Mouse (Mus musculus) right cerebral cortex, postnatal 10 days (tissue): ENCODE measurements around the gene Tmem175.

Experiments used
- DNase-seq, 2 experiments: peaks; one replicate each; pipeline ENCODE4 v3.0.0; 2021; ENCODE audit warnings: low spot score in 2 of 2

Tmem175 gene

DNA sequence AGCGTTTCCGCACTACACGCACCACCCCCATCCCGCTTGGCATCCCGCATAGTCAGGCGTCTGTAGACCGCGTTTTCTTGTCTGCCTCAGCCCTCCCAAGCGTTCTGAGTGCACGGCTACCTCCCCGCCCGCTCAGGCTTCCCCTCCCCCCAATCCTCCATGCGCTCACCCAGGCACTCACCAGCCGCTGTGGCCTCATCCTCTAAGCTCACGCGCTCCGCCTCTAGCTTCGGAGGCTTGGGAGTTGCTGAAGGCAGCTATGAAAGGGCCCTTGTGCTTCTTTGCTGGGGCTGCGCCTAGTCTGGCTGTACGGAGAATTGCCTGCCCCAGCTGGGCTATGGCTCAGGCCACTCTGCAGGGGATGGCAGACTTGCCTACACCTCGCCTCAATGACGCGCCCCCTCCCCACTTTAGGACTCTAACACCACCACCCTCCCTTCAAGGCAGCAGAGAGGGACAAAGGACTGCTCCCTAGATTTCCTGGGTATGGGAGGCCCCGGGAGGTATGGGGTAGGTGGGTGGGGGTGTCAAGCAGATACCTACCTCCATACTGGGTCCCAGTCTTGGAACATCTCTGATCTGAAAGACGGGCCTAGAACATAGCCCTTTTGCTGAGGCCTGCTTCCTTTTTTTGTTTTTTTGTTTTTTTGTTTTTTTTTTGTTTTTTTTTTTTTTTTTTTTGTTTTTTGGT, 48.2 kb downstream of the Tmem175 start:
- DNase-seq: peak; percentile 91 to 93

GRCm38 (mm10) chr5:108678296-108678854, 48.8 kb downstream of the Tmem175 start:
- DNase-seq: no peak

- no peak for DNase-seq
Measured at GRCm38 (mm10) chr5:108679909-108680308, 50.3 kb downstream of the Tmem175 start.

DNA sequence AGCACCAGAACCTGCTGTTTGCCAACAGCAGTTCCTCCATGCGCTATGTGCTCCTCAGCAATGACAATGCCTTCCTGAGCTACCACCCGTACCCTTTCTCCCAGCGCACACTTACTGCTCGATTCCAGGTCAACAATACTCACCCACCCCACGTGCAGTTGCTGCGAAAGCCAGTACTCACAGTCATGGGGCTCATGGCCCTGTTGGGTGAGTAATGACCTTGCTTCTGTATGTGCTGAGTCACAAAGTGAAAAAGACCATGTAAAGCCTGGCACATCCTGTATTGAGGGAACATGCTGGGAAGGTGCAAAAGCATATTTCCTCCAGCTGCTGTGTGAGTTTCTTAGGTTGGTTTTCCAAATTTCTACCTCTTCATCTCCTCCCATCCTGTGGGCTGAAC, 51.3 kb downstream of the Tmem175 start:
- DNase-seq: no peak

DNA sequence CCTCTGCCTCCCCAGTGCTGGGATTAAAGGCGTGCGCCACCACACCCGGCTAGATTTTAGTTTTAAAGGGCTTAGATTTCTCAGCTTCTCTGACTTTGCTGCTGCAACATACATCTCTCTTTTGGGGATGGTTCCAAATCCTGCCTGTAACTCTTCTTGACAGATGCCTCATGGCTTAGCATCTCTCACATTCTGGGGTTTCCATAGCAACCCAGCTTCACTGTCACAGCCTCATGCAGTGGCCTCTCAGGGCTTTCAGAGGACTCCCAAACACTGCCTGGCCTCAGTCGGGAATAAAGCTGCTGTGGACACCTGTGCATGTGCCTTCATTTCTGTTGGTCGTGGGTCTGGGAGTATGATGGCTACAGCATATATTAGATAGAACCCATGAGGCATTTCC, 59.5 kb downstream of the Tmem175 start:
- peak in 1 of 2 experiments; percentile 69 for DNase-seq

DNA sequence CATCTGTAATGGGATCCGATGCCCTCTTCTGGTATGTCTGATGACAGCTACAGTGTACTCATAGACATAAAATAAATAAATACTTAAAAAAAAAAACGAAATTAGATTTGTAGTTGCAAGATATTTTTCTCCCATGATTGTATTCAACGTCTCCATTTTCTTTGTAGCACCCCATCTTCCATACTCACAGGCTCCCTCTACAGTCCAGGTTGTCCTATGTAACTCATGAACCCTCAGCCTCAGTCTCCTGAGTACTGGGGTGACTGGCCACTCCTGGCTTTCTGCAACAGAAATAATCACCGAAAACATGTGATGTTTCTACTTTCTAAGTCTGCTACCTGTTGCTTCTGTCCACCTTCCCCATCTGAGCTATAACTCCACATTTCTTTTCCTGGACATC, 61.6 kb downstream of the Tmem175 start:
- no peak for DNase-seq

GRCm38 (mm10) chr5:108692271-108692670, 62.7 kb downstream of the Tmem175 start, which contains the start of gene Fgfrl1:
TSS of gene Fgfrl1 (plus strand) at chr5:108692382.
- DNase-seq: peak in 1 of 2 experiments; percentile 43

DNA sequence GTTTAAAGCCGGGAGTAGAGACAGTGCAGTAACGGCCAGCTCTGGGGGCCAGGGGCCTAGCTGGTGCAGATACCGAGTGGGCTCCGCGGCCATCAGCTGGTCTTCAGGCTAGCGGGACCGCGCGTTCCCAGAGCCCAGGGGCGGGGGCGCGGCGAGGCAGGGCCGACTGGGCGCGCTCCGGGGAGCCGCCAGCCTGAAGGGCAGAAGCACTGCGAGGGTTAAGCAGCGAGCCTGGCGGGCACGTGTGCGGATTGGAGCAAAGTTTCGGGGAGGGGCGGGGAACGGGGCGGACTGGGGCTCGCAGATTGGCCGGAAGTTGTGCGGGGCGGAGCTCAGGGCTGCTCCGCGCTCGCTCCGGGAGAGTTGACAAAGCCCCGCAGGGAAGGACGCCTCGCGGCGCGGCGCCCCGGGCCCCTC, 64.3 kb downstream of the Tmem175 start:
- DNase-seq: peak; percentile 89 to 92

GRCm38 (mm10) chr5:108694352-108695261, 65.0 kb downstream of the Tmem175 start:
- DNase-seq: peak in 1 of 2 experiments; percentile 51

GRCm38 (mm10) chr5:108695861-108696260, 66.3 kb downstream of the Tmem175 start:
- DNase-seq: no peak

DNA sequence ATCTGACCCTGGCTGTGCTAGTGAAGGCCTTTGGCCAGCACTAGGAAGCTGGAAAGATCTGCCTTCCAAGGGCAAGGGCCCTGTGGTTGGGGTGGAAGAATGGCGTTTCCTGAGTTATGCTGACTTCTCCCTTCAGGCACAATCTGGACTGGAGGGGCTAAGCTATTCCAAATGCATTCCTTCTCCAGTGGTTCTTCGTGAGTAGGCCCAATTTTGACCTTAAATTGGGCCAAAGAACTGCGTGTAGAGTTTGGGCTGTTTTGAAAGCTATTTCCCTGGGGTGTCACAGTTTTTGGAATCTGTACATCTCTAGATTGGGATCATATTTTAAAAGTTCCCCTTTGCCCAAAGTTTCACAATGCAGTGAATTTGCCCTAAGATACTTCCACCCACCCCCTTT, 67.0 kb downstream of the Tmem175 start:
- no peak for DNase-seq

- DNase-seq: peak; percentile 85 to 87
Measured at GRCm38 (mm10) chr5:108697341-108697753, 67.8 kb downstream of the Tmem175 start.
